Mouse (Mus musculus): ENCODE measurements around the gene Capns1. TPM values are rescaled to one million over a fixed set of nuclear protein-coding genes. Genes with fewer than 3 reads are reported as not detected.
"Not testable (repeated sequence)": the region's sequence is repeated elsewhere in the genome, so short reads cannot be mapped to it uniquely, and the experiment has no call there.

Gene Capns1
- polyA plus RNA-seq, 1 experiment from 2014 or later = 94.5 TPM

DNA sequence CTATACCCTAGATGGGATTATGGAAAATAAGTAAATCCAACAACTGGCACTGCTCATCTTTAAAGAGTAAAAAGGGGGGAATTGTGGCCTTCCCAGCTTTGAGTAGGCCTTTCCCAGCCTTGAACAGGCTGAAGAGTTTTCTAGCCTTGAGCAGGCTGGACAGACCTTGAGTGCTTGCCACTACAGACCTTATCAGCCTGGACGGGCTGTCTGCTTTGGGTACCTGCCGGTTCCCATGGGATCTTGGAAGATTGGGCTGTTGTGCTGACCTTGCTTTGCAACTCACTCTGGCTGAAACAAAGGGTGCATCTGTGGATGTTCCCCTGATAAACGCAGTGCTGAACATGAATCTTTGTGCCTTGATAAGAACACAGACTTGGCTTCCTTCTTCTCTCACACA, 15.3 kb upstream of the Capns1 start:
- DNase-seq (ENCODE audit: low spot score) (no peak), ATAC-seq (ENCODE audit: low FRiP score, low TSS enrichment) (no peak)
- TF ChIP-seq CTCF (IDR thresholded peaks at IDR 0.05; ENCODE audit: low read depth) (no peak), EP300 (optimal IDR thresholded peaks at IDR 0.05) (no peak)
- Histone ChIP-seq H3K4me2 (replicated peaks; ENCODE audit: low read depth) (no peak overlapping the region), H3K4me1 (replicated peaks; ENCODE audit: control insufficient read depth, insufficient read depth) (no peaks in the 10 kb centered on the region), H3K27me3 (ENCODE audit: control insufficient read depth, insufficient read depth, low read length) (no peaks in the 10 kb centered on the region), H3K27ac (replicated peaks) (0 out of 2 replicates have a peak overlapping the region, but pooled peaks have one; percentile 1), H3K9ac (ENCODE audit: low read length) (no peak overlapping the region), H3K36me3 (ENCODE audit: control insufficient read depth, insufficient read depth, low read length) (no peaks in the 10 kb centered on the region), H3K4me3 (ENCODE audit: low read depth, low read length) (no peak overlapping the region), H3K9me3 (ENCODE audit: control insufficient read depth, low read length) (no peaks in the 10 kb centered on the region)
- 71% methylated on average over 3 of the region's 3 CpGs for WGBS

- H3K4me3 ChIP-seq (ENCODE audit: low read depth, low read length) = no peak overlapping the region
- 27% methylated on average over 4 of the region's 4 CpGs for WGBS
- H3K27ac ChIP-seq (replicated peaks) = no peak overlapping the region
- H3K27me3 ChIP-seq (ENCODE audit: control insufficient read depth, insufficient read depth, low read length) = no peaks in the 10 kb centered on the region
- TF ChIP-seq EP300 (optimal IDR thresholded peaks at IDR 0.05) = no peak
- TF ChIP-seq CTCF (IDR thresholded peaks at IDR 0.05; ENCODE audit: low read depth) = no peak
- DNase-seq (ENCODE audit: low spot score) (no peak), ATAC-seq (ENCODE audit: low FRiP score, low TSS enrichment) (no peak)
- no peaks in the 10 kb centered on the region for H3K4me1 ChIP-seq (replicated peaks; ENCODE audit: control insufficient read depth, insufficient read depth)
- H3K9ac ChIP-seq (ENCODE audit: low read length) = no peak overlapping the region
- H3K9me3 ChIP-seq (ENCODE audit: control insufficient read depth, low read length) = no peaks in the 10 kb centered on the region
- H3K4me2 ChIP-seq (replicated peaks; ENCODE audit: low read depth) = no peak overlapping the region
- no peaks in the 10 kb centered on the region for H3K36me3 ChIP-seq (ENCODE audit: control insufficient read depth, insufficient read depth, low read length)
Observed at GRCm38 (mm10) chr7:30211025-30211424, 12.4 kb upstream of the Capns1 start.

DNA sequence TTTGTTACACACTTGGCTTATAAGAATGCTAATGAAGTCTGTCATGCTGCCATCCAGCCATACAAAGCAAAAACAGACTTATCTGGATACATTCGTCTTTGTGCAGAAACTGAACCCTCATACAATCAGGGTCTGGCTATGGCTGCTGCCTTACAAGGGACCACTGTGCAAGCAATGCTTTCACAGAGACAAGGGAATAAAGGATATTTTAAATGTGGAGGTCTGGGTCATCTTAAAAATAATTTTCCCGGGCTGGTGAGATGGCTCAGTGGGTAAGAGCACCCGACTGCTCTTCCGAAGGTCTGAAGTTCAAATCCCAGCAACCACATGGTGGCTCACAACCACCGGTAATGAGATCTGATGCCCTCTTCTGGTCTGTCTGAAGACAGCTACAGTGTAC, 7.8 kb upstream of the Capns1 start:
- H3K4me2 ChIP-seq (replicated peaks; ENCODE audit: low read depth); H3K27ac ChIP-seq (replicated peaks); H3K4me1 ChIP-seq (replicated peaks; ENCODE audit: control insufficient read depth, insufficient read depth); DNase-seq (ENCODE audit: low spot score); H3K4me3 ChIP-seq (ENCODE audit: low read depth, low read length); H3K36me3 ChIP-seq (ENCODE audit: control insufficient read depth, insufficient read depth, low read length); ATAC-seq (ENCODE audit: low FRiP score, low TSS enrichment); H3K27me3 ChIP-seq (ENCODE audit: control insufficient read depth, insufficient read depth, low read length); H3K9ac ChIP-seq (ENCODE audit: low read length); H3K9me3 ChIP-seq (ENCODE audit: control insufficient read depth, low read length): not testable (repeated sequence)
- WGBS = 57% methylated on average over 5 of the region's 5 CpGs

DNA sequence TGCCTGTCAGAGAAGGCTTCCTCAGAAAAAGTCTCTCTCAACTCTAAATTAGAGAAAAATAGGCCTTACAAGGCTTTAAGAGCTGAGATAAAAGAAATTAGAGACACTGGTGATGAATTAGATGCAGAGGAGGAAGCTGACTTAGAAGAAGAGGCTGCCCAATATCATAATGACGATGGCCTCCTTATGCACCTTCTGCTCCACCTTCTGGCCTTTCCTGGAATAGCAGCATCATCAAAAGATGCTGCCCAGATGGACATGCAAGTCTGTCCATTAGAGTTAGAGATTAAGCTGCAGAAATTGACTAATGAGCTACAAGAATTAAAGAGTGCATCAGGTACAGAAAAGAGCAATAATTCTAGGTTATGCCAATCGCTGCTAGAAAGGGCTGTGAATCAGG, 6.8 kb upstream of the Capns1 start:
- H3K4me1 ChIP-seq (replicated peaks; ENCODE audit: control insufficient read depth, insufficient read depth) = no peaks in the 10 kb centered on the region
- no peaks in the 10 kb centered on the region for H3K9me3 ChIP-seq (ENCODE audit: control insufficient read depth, low read length)
- DNase-seq (ENCODE audit: low spot score) (peak; percentile 60), ATAC-seq (ENCODE audit: low FRiP score, low TSS enrichment) (no peak)
- no peaks in the 10 kb centered on the region for H3K27me3 ChIP-seq (ENCODE audit: control insufficient read depth, insufficient read depth, low read length)
- no peak overlapping the region for H3K27ac ChIP-seq (replicated peaks)
- no peak overlapping the region for H3K4me3 ChIP-seq (ENCODE audit: low read depth, low read length)
- H3K36me3 ChIP-seq (ENCODE audit: control insufficient read depth, insufficient read depth, low read length) = no peaks in the 10 kb centered on the region
- WGBS = 2% methylated on average over 2 of the region's 2 CpGs
- no peak overlapping the region for H3K9ac ChIP-seq (ENCODE audit: low read length)
- TF ChIP-seq EP300 (optimal IDR thresholded peaks at IDR 0.05) = no peak
- TF ChIP-seq CTCF (IDR thresholded peaks at IDR 0.05; ENCODE audit: low read depth) = peak; percentile 90
- no peak overlapping the region for H3K4me2 ChIP-seq (replicated peaks; ENCODE audit: low read depth)

- no peak overlapping the region for H3K9ac ChIP-seq (ENCODE audit: low read length)
- no peak overlapping the region for H3K27ac ChIP-seq (replicated peaks)
- H3K4me2 ChIP-seq (replicated peaks; ENCODE audit: low read depth) = peak overlapping the region; percentile 20; the same call in 1 of the 2 replicates
- DNase-seq (ENCODE audit: low spot score) (peak; percentile 42), ATAC-seq (ENCODE audit: low FRiP score, low TSS enrichment) (no peak)
- no peak for TF ChIP-seq EP300 (optimal IDR thresholded peaks at IDR 0.05)
- TF ChIP-seq CTCF (IDR thresholded peaks at IDR 0.05; ENCODE audit: low read depth) = no peak
- H3K36me3 ChIP-seq (ENCODE audit: control insufficient read depth, insufficient read depth, low read length) = no peaks in the 10 kb centered on the region
- no peaks in the 10 kb centered on the region for H3K4me1 ChIP-seq (replicated peaks; ENCODE audit: control insufficient read depth, insufficient read depth)
- 38% methylated on average over 8 of the region's 8 CpGs for WGBS
- no peak overlapping the region for H3K4me3 ChIP-seq (ENCODE audit: low read depth, low read length)
- no peaks in the 10 kb centered on the region for H3K9me3 ChIP-seq (ENCODE audit: control insufficient read depth, low read length)
- no peaks in the 10 kb centered on the region for H3K27me3 ChIP-seq (ENCODE audit: control insufficient read depth, insufficient read depth, low read length)
Observed at GRCm38 (mm10) chr7:30204380-30204779, 5.8 kb upstream of the Capns1 start.

DNA sequence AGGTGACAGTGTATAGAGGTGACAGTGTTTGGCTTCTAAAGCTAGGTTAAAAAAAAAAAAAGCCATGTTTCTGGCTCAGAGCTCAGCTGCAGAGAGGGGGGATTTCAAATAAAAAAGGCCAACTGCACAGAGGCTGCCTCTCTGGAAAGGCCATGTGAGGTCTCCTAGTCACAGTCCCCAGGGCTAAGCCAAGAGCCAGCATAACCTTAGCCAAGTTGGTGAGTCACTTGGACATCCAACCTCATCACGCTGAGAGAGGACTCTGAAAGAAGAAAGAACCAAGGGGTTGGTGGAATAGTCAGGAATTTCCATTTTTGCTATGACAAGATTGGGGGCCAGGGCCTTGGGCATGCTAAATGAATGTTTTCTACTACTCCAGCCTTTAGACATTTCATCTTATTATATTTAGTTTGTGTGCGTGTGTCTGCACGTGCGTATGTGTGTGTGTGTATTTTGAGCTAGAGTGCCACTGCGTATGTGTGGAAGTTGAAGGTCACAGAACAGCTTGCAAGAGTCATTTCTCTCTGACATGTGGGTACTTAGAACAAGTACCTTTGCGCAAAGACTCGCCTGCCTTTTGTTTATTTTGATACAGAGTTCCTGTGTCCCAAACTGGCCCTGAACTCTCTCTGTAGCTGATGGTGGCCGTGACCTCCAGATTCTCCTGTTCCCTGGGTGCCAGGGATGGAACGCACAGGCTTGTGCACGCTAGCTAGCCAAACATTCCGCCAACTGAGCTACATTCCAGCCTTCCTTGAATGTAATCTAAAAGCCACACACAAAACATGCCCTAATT, 4.5 kb upstream of the Capns1 start:
- Histone ChIP-seq H3K36me3 (ENCODE audit: control insufficient read depth, insufficient read depth, low read length) (no peaks in the 10 kb centered on the region), H3K27ac (replicated peaks) (no peak overlapping the region), H3K9me3 (ENCODE audit: control insufficient read depth, low read length) (no peaks in the 10 kb centered on the region), H3K4me3 (ENCODE audit: low read depth, low read length) (no peak overlapping the region), H3K4me2 (replicated peaks; ENCODE audit: low read depth) (no peak overlapping the region), H3K27me3 (ENCODE audit: control insufficient read depth, insufficient read depth, low read length) (no peaks in the 10 kb centered on the region), H3K9ac (ENCODE audit: low read length) (no peak overlapping the region), H3K4me1 (replicated peaks; ENCODE audit: control insufficient read depth, insufficient read depth) (no peaks in the 10 kb centered on the region)
- ATAC-seq (ENCODE audit: low FRiP score, low TSS enrichment) = no peak
- TF ChIP-seq EP300 (optimal IDR thresholded peaks at IDR 0.05) = no peak
- no peak for TF ChIP-seq CTCF (IDR thresholded peaks at IDR 0.05; ENCODE audit: low read depth)
- DNase-seq (ENCODE audit: low spot score) = no peak
- WGBS = 54% methylated on average over 11 of the region's 11 CpGs

- ATAC-seq (ENCODE audit: low FRiP score, low TSS enrichment); H3K9me3 ChIP-seq (ENCODE audit: control insufficient read depth, low read length); H3K36me3 ChIP-seq (ENCODE audit: control insufficient read depth, insufficient read depth, low read length); H3K4me1 ChIP-seq (replicated peaks; ENCODE audit: control insufficient read depth, insufficient read depth); H3K27ac ChIP-seq (replicated peaks); H3K4me2 ChIP-seq (replicated peaks; ENCODE audit: low read depth); DNase-seq (ENCODE audit: low spot score); H3K4me3 ChIP-seq (ENCODE audit: low read depth, low read length); H3K9ac ChIP-seq (ENCODE audit: low read length); H3K27me3 ChIP-seq (ENCODE audit: control insufficient read depth, insufficient read depth, low read length): not testable (repeated sequence)
- WGBS = 84% methylated on average over 5 of the region's 5 CpGs
Observed at GRCm38 (mm10) chr7:30200661-30201060, 2.0 kb upstream of the Capns1 start.

All from stomach, postnatal 0 days (tissue).